8 mouse cellular contexts compared by ENCODE assay signal in the genomic region with DNA sequence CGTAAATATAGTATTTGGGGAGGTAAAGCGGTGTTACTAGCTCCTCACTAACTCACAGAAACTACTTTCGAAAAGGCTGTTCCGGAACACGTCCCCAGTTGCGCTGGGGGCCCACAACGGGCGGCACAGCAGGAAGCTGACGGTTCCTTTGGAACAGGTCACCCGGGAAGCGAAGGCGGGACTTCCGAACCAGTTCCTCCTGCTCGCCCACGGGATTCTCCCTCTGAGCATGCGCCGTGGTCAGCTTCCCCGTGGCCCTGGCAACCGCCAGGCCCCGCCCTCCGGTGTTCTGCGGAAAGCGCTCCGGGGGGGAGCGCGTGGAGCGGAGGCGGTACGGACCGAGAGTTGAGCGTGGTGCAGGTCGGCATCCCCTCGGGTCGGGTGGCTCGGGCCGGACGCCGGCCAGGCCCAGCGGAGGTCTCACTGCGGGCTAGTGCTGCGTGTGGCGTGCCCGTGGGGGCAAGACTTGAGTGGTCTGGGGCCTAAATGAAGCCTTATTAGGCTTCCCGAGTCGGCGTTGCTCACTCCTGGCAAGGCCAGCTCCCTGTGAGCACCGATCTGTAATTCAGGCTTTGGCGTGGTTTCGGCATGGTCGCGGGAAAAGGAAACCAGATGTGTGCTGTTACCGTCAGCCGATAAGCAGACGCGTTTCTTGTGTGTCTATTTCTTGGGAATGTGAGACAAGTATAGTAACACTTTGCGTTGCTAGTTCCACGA. TPM values are rescaled to one million over a fixed set of nuclear protein-coding genes. Genes with fewer than 3 reads are reported as not detected.
A peak's percentile ranks its signal among the peaks of the same experiment; 100 is the strongest.
DNase-seq lines count a peak whose midpoint lies in the region; ATAC-seq and TF ChIP-seq lines count a peak whose summit lies in the region.

A gene (minus strand): TSS at position 150 of the 717 bp plus-strand sequence.
A gene (plus strand): TSS at position 287 of the 717 bp plus-strand sequence.

- peak within 1 kb of the TSS; percentile 55 for H3K4me2 ChIP-seq in kidney, embryonic 14.5 days (replicated peaks; ENCODE audit: low read depth, low read length)
- peak within 1 kb of the TSS; percentile 50 for H3K4me2 ChIP-seq in limb, embryonic 15.5 days

- no peak for TF ChIP-seq POLR2A in bone marrow macrophage, adult 2 months (IDR thresholded peaks at IDR 0.05; ENCODE audit: borderline replicate concordance, low read depth, low read length)
- TF ChIP-seq POLR2A in embryonic fibroblast, embryonic 13.5 days (IDR thresholded peaks at IDR 0.05; ENCODE audit: low read depth, low read length), result peak; percentile 69

- peak within 1 kb of the TSS; percentile 88 for H3K4me3 ChIP-seq in bone marrow macrophage, adult 2 months (ENCODE audit: insufficient read depth, low read length)
- peak within 1 kb of the TSS; percentile 55 for H3K4me3 ChIP-seq in embryonic fibroblast, embryonic 13.5 days (ENCODE audit: insufficient read depth, low read length)
- peak within 1 kb of the TSS; percentile 71 for H3K4me3 ChIP-seq in kidney, embryonic 14.5 days (ENCODE audit: low read length)
- H3K4me3 ChIP-seq in limb, embryonic 15.5 days, result peak within 1 kb of the TSS; percentile 75

- peak within 1 kb of the TSS; percentile 80 for H3K9ac ChIP-seq in kidney, embryonic 14.5 days (ENCODE audit: low read depth, low read length)
- peak within 1 kb of the TSS; percentile 87 for H3K9ac ChIP-seq in limb, embryonic 15.5 days

- no peak for TF ChIP-seq CTCF in bone marrow macrophage, adult 2 months (IDR thresholded peaks at IDR 0.05; ENCODE audit: low read depth, low read length)
- no peak for TF ChIP-seq CTCF in embryonic fibroblast, embryonic 13.5 days (IDR thresholded peaks at IDR 0.05; ENCODE audit: borderline replicate concordance, insufficient read depth, low read length)

- DNase-seq in A20 (ENCODE audit: low read depth, low spot score), result peak; percentile 98
- DNase-seq in heart, adult 9 months (ENCODE audit: low spot score in 2 of 2), result peak; percentile 97 to 98
- peak; percentile 96 for DNase-seq in monocyte, adult 2 months (ENCODE audit: low read depth in 1 of 2, low spot score in 2 of 2)
- peak; percentile 96 to 97 for DNase-seq in spleen, postnatal 36 days (ENCODE audit: low spot score in 2 of 2)

- peaks cover 5% of the 10 kb centered on the region; the same call in 1 of the 2 replicates for H3K4me1 ChIP-seq in bone marrow macrophage, adult 2 months (ENCODE audit: control insufficient read depth, insufficient read depth, low read length)
- H3K4me1 ChIP-seq in embryonic fibroblast, embryonic 13.5 days (ENCODE audit: control insufficient read depth, insufficient read depth, low read length), result peaks cover 2% of the 10 kb centered on the region; the same call in 1 of the 2 replicates
- H3K4me1 ChIP-seq in kidney, embryonic 14.5 days (ENCODE audit: control insufficient read depth, insufficient read depth, low read length), result 0 out of 2 replicates have a peak, but pooled peaks cover 3% of the 10 kb centered on the region
- peaks cover 8% of the 10 kb centered on the region; the same call in 1 of the 2 replicates for H3K4me1 ChIP-seq in limb, embryonic 15.5 days

- WGBS in kidney, embryonic 14.5 days, result under 1% methylated on average over 57 of the region's 57 CpGs
- WGBS in limb, embryonic 15.5 days, result under 1% methylated on average over 56 of the region's 57 CpGs

- H3K27me3 ChIP-seq in kidney, embryonic 14.5 days (ENCODE audit: control insufficient read depth, insufficient read depth, low read length), result no peaks in the 10 kb centered on the region
- H3K27me3 ChIP-seq in limb, embryonic 15.5 days, result no peaks in the 10 kb centered on the region

- H3K9me3 ChIP-seq in kidney, embryonic 14.5 days (ENCODE audit: control insufficient read depth, low read length), result no peaks in the 10 kb centered on the region
- no peaks in the 10 kb centered on the region for H3K9me3 ChIP-seq in limb, embryonic 15.5 days

- peak; percentile 100 for ATAC-seq in kidney, embryonic 14.5 days (ENCODE audit: low FRiP score, low TSS enrichment)
- ATAC-seq in limb, embryonic 15.5 days (ENCODE audit: insufficient number of reproducible peaks, low FRiP score, low TSS enrichment, low read depth), result peak; percentile 99

- H3K36me3 ChIP-seq in kidney, embryonic 14.5 days (ENCODE audit: control insufficient read depth, insufficient read depth, low read length), result peaks cover 5% of the 10 kb centered on the region; the same call in 1 of the 2 replicates
- H3K36me3 ChIP-seq in limb, embryonic 15.5 days, result peaks cover 8% of the 10 kb centered on the region; the same call in 1 of the 2 replicates

- H3K27ac ChIP-seq in bone marrow macrophage, adult 2 months (ENCODE audit: insufficient read depth, low read depth, low read length), result peak within 1 kb of the TSS; percentile 68
- H3K27ac ChIP-seq in embryonic fibroblast, embryonic 13.5 days (ENCODE audit: insufficient read depth, low read length), result peak within 1 kb of the TSS; percentile 81
- H3K27ac ChIP-seq in kidney, embryonic 14.5 days (ENCODE audit: low read depth, low read length), result peak within 1 kb of the TSS; percentile 90
- H3K27ac ChIP-seq in limb, embryonic 15.5 days, result peak within 1 kb of the TSS; percentile 97

RNA-seq across cellular contexts. Expression of the first gene that starts in this region (rescaled TPM):
- polyA plus RNA-seq in bone marrow macrophage, adult 2 months (2012; ENCODE audit: insufficient read depth, insufficient read length, missing spikeins), result not detected in 2 replicates
- polyA plus RNA-seq in embryonic fibroblast, embryonic 13.5 days (2011; ENCODE audit: insufficient read length, low read depth, missing spikeins), result not detected in 2 replicates
- not detected in 2 replicates for polyA plus RNA-seq in kidney, embryonic 14.5 days (2014; fragmentation: Nextera tagmentation; extraction: Ambion mirVana)
- not detected in 2 replicates for polyA plus RNA-seq in limb, embryonic 15.5 days (2015; fragmentation: Nextera tagmentation; extraction: Ambion mirVana)

RNA-seq across cellular contexts. Expression of the second gene that starts in this region (rescaled TPM):
- polyA plus RNA-seq in bone marrow macrophage, adult 2 months (2012; ENCODE audit: insufficient read depth, insufficient read length, missing spikeins), result 7.0 TPM in 2 replicates
- 13.6 and 17.4 TPM in 2 replicates for polyA plus RNA-seq in embryonic fibroblast, embryonic 13.5 days (2011; ENCODE audit: insufficient read length, low read depth, missing spikeins)
- polyA plus RNA-seq in kidney, embryonic 14.5 days (2014; fragmentation: Nextera tagmentation; extraction: Ambion mirVana), result 30.4 and 30.5 TPM in 2 replicates
- polyA plus RNA-seq in limb, embryonic 15.5 days (2015; fragmentation: Nextera tagmentation; extraction: Ambion mirVana), result 25.7 and 25.9 TPM in 2 replicates

Comparison
In these comparisons a context has a peak if more than half of its experiments do, and no peak if none do; other contexts are left out.
1. Peak in every context shown above with its lines: DNase-seq, ATAC-seq, H3K4me3 ChIP-seq and H3K27ac ChIP-seq.